Mouse (Mus musculus) intestine, postnatal 0 days (tissue): ENCODE measurements around the gene Acaca. TPM values are rescaled to one million over a fixed set of nuclear protein-coding genes. Genes with fewer than 3 reads are reported as not detected.
A peak's percentile ranks its signal among the peaks of the same experiment; 100 is the strongest.
"Not testable (repeated sequence)": the region's sequence is repeated elsewhere in the genome, so short reads cannot be mapped to it uniquely, and the experiment has no call there.

Experiments used
- ATAC-seq: fragments of 200-750 bp; cut with Nextera tagmentation; 2 replicates; pipeline ENCODE4 v1.8.0; 2017; ENCODE audit warnings: mild to moderate bottlenecking, moderate TSS enrichment, moderate library complexity
- H3K27ac ChIP-seq: fragments of 300-500 bp; sonication (generic); 2 replicates; pipeline ENCODE4 v1.5.1; 2014; ENCODE audit warnings: mild to moderate bottlenecking, low read depth, low read length, moderate library complexity
- H3K27me3 ChIP-seq: fragments of 300-500 bp; sonication (generic); replicated peaks from 2 replicates; pipeline ENCODE4 v1.6.1; 2014; ENCODE audit warnings: low read length, mixed read lengths; ENCODE audit not compliant: control insufficient read depth, insufficient read depth
- H3K36me3 ChIP-seq: fragments of 300-500 bp; sonication (generic); 2 replicates; pipeline ENCODE4 v1.6.1; 2014; ENCODE audit warnings: mild to moderate bottlenecking, moderate library complexity; ENCODE audit not compliant: control insufficient read depth, insufficient read depth
- H3K4me1 ChIP-seq: fragments of 300-500 bp; sonication (generic); replicated peaks from 2 replicates; pipeline ENCODE4 v1.6.1; 2014; ENCODE audit warnings: antibody characterized with exemption, low read length, mixed read lengths; ENCODE audit not compliant: control insufficient read depth, insufficient read depth
- H3K4me2 ChIP-seq: fragments of 300-500 bp; sonication (generic); replicated peaks from 2 replicates; pipeline ENCODE4 v1.6.1; 2014; ENCODE audit warnings: low read depth, mild to moderate bottlenecking, moderate library complexity
- H3K4me3 ChIP-seq: fragments of 300-500 bp; sonication (generic); 2 replicates; pipeline ENCODE4 v1.5.1; 2014; ENCODE audit warnings: low read depth, low read length
- H3K9ac ChIP-seq: fragments of 300-500 bp; sonication (generic); 2 replicates; pipeline ENCODE4 v1.6.1; 2014; ENCODE audit warnings: mild to moderate bottlenecking, low read depth, low read length
- H3K9me3 ChIP-seq: fragments of 300-500 bp; sonication (generic); 2 replicates; pipeline ENCODE4 v1.6.1; 2016; ENCODE audit warnings: mixed run types; ENCODE audit not compliant: control insufficient read depth
- CTCF ChIP-seq: sonication (generic); IDR thresholded peaks from 2 replicates; pipeline ENCODE4 v1.5.1; 2016; ENCODE audit warnings: low read depth, mild to moderate bottlenecking, control low read depth, antibody characterized with exemption, moderate library complexity
- WGBS: fragments of 180-500 bp; shearing (Covaris S2); extraction: QIAGEN DNeasy Blood & Tissue Kit; methylation state at CpG from one replicate; pipeline ENCODE4 v1.1.7; 2014; 5-methylcytosine and 5-hydroxymethylcytosine counted together
- polyA plus RNA-seq: library from polyadenylated mRNA; unstranded; fragments of >200 nt; fragmentation: Nextera tagmentation; extraction: Ambion mirVana; gene quantifications from 2 replicates; pipeline ENCODE4 v1.2.1, GENCODE M21; 2015

Gene Acaca
- polyA plus RNA-seq, 1 experiment from 2014 or later = 2.5 TPM

DNA sequence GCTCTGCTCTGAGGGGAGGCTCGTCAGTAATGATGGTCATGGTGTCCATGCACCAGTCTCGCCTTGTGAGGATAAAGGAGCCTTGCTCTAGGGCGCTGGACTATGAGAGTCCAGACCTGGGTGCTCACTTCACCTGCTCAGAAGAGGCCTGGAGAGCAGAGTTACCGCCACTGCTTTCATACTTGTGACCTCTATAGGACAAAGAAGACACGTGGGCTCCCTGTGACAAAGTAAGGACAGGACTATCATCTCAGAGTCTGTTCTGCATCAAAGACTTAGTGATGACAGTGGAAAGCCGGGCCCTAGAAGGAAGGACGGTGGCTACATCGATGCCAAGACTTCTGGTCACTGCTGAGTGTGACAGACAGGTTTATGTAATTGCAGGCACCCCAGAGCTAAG, 261.7 kb downstream of the Acaca start:
- 88% methylated on average over 8 of the region's 8 CpGs for WGBS

DNA sequence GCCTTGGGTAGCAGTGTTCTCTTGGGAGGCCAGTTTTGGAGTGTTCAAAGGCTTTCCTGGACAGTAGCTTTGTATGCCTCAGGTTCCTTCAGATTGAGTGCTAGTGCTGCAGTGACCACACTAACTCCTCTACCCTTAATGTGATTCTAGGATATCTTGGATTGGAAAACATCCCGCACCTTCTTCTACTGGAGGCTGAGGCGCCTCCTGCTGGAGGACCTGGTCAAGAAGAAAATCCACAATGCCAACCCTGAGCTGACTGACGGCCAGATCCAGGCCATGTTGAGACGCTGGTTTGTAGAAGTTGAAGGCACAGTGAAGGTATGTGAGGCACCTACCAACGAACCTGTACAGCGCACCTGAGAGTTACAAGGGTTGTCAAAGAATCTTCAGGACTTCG, 262.6 kb downstream of the Acaca start:
- H3K36me3 ChIP-seq = peaks cover 25% of the 10 kb centered on the region; the same call in 1 of the 2 replicates
- not testable (repeated sequence) for H3K4me2 ChIP-seq, H3K27ac ChIP-seq, H3K9me3 ChIP-seq, H3K4me3 ChIP-seq, H3K4me1 ChIP-seq, H3K27me3 ChIP-seq, H3K9ac ChIP-seq, ATAC-seq
- 83% methylated on average over 7 of the region's 7 CpGs for WGBS
- TF ChIP-seq CTCF = peak; percentile 62

More for the DNA sequence above, 261.7 kb downstream of the Acaca start:
- no peak for TF ChIP-seq CTCF
- ATAC-seq = no peak
- Histone ChIP-seq H3K9me3 (no peaks in the 10 kb centered on the region), H3K36me3 (peaks cover 22% of the 10 kb centered on the region; the same call in 1 of the 2 replicates), H3K27me3 (no peaks in the 10 kb centered on the region), H3K4me1 (no peaks in the 10 kb centered on the region; the same call in 1 of the 2 replicates), H3K9ac (no peak overlapping the region), H3K27ac (no peak overlapping the region), H3K4me3 (no peak overlapping the region), H3K4me2 (no peak overlapping the region)

DNA sequence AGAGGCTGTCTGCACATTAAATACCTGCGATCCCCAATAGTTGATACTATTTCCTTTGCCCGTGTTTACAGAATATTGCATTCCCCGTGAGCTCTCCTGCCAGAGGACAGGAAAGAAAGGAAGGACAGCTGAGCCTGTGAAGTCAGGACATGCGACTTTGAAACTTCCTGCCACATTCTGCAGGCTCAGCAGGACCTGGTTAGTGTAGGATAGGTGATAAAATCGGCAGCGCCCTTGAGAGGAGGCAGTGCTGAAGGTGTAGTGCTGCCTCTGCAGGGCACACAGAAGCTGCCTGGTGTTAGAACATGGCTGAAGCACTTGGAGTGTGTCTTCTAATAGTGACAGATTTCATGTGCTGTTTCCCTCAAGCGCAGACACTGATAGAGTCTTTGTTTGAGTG, 264.1 kb downstream of the Acaca start:
- ATAC-seq = peak; percentile 43; the same call in 1 of the 2 replicates
- 41% methylated on average over 7 of the region's 7 CpGs for WGBS
- Histone ChIP-seq H3K9ac (no peak overlapping the region), H3K36me3 (peaks cover 36% of the 10 kb centered on the region; the same call in 1 of the 2 replicates), H3K27ac (no peak overlapping the region), H3K9me3 (no peaks in the 10 kb centered on the region), H3K4me3 (no peak overlapping the region), H3K4me1 (no peaks in the 10 kb centered on the region; the same call in 1 of the 2 replicates), H3K4me2 (no peak overlapping the region), H3K27me3 (no peaks in the 10 kb centered on the region)
- TF ChIP-seq CTCF = peak; percentile 44

GRCm38 (mm10) chr11:84395010-84395409, 265.5 kb downstream of the Acaca start:
- H3K36me3 ChIP-seq = peaks cover 37% of the 10 kb centered on the region; the same call in 1 of the 2 replicates
- no peak for ATAC-seq
- 0 out of 2 replicates have a peak, but pooled peaks have one; percentile 27 for TF ChIP-seq CTCF

GRCm38 (mm10) chr11:84406733-84407132, 277.3 kb downstream of the Acaca start:
- 0 out of 2 replicates have a peak, but pooled peaks cover under 1% of the 10 kb centered on the region for H3K36me3 ChIP-seq
- H3K9me3 ChIP-seq = no peaks in the 10 kb centered on the region
- WGBS = 96% methylated on average over 4 of the region's 4 CpGs
- no peak overlapping the region for H3K9ac ChIP-seq
- no peaks in the 10 kb centered on the region for H3K27me3 ChIP-seq
- no peaks in the 10 kb centered on the region for H3K4me1 ChIP-seq
- H3K4me2 ChIP-seq = no peak overlapping the region
- no peak overlapping the region for H3K4me3 ChIP-seq
- no peak overlapping the region for H3K27ac ChIP-seq
- peak; percentile 43 for TF ChIP-seq CTCF
- ATAC-seq = no peak

More at GRCm38 (mm10) chr11:84395010-84395409, 265.5 kb downstream of the Acaca start:
- Histone ChIP-seq H3K4me3 (no peak overlapping the region), H3K27ac (no peak overlapping the region), H3K4me1 (no peaks in the 10 kb centered on the region), H3K27me3 (no peaks in the 10 kb centered on the region), H3K9me3 (no peaks in the 10 kb centered on the region), H3K9ac (no peak overlapping the region), H3K4me2 (no peak overlapping the region)
- WGBS = 79% methylated on average over 1 of the region's 1 CpGs

- Histone ChIP-seq H3K4me1 (no peaks in the 10 kb centered on the region), H3K4me3 (no peak overlapping the region), H3K27me3 (no peaks in the 10 kb centered on the region), H3K9ac (no peak overlapping the region), H3K4me2 (no peak overlapping the region), H3K36me3 (no peaks in the 10 kb centered on the region), H3K9me3 (no peaks in the 10 kb centered on the region), H3K27ac (no peak overlapping the region)
- WGBS = 60% methylated on average over 4 of the region's 4 CpGs
- TF ChIP-seq CTCF = no peak
- ATAC-seq = no peak
Observed at GRCm38 (mm10) chr11:84410383-84410782, 280.9 kb downstream of the Acaca start.
